Mouse (Mus musculus): ENCODE measurements around the gene Slc2a2. TPM values are rescaled to one million over a fixed set of nuclear protein-coding genes. Genes with fewer than 3 reads are reported as not detected.

Slc2a2 gene
- 0.04 TPM in 2 replicates for polyA plus RNA-seq (2016; fragmentation: Nextera tagmentation; extraction: Ambion mirVana)

- Histone ChIP-seq H3K27ac (replicated peaks) (no peak within 1 kb of the TSS), H3K4me1 (0 out of 2 replicates have a peak, but pooled peaks cover 6% of the 10 kb centered on the region), H3K9me3 (no peaks in the 10 kb centered on the region), H3K4me3 (no peak within 1 kb of the TSS), H3K27me3 (replicated peaks; ENCODE audit: low read depth, poor library complexity, severe bottlenecking) (no peaks in the 10 kb centered on the region), H3K36me3 (replicated peaks) (no peaks in the 10 kb centered on the region)
- DNase-seq (ENCODE audit: low spot score) = no peak
- 85% methylated on average over 2 of the region's 2 CpGs for WGBS
Observed at GRCm38 (mm10) chr3:28697797-28698196, at the start of gene Slc2a2. Gene Slc2a2, plus strand, starts transcription at chr3:28697903.

GRCm38 (mm10) chr3:28652574-28652973, 45.1 kb upstream of the Slc2a2 start:
- 60% methylated on average over 3 of the region's 3 CpGs for WGBS
- Histone ChIP-seq H3K4me1 (no peaks in the 10 kb centered on the region), H3K4me3 (no peak overlapping the region), H3K9me3 (no peaks in the 10 kb centered on the region), H3K27ac (replicated peaks) (no peak overlapping the region), H3K27me3 (replicated peaks; ENCODE audit: low read depth, poor library complexity, severe bottlenecking) (no peaks in the 10 kb centered on the region), H3K36me3 (replicated peaks) (peaks cover 2% of the 10 kb centered on the region; the same call in 1 of the 2 replicates)
- no peak for DNase-seq (ENCODE audit: low spot score)

GRCm38 (mm10) chr3:28653043-28653442, 44.7 kb upstream of the Slc2a2 start:
- Histone ChIP-seq H3K4me3 (no peak overlapping the region), H3K27me3 (replicated peaks; ENCODE audit: low read depth, poor library complexity, severe bottlenecking) (no peaks in the 10 kb centered on the region), H3K27ac (replicated peaks) (no peak overlapping the region), H3K36me3 (replicated peaks) (peaks cover 2% of the 10 kb centered on the region; the same call in 1 of the 2 replicates), H3K9me3 (no peaks in the 10 kb centered on the region), H3K4me1 (no peaks in the 10 kb centered on the region)
- WGBS = 86% methylated on average over 3 of the region's 3 CpGs
- DNase-seq (ENCODE audit: low spot score) = no peak

GRCm38 (mm10) chr3:28654740-28655139, 43.0 kb upstream of the Slc2a2 start:
- H3K36me3 ChIP-seq (replicated peaks) = 0 out of 2 replicates have a peak, but pooled peaks cover 2% of the 10 kb centered on the region
- H3K4me3 ChIP-seq = no peak overlapping the region
- no peak for DNase-seq (ENCODE audit: low spot score)
- H3K27ac ChIP-seq (replicated peaks) = no peak overlapping the region
- no peaks in the 10 kb centered on the region for H3K4me1 ChIP-seq
- no peaks in the 10 kb centered on the region for H3K9me3 ChIP-seq
- no peaks in the 10 kb centered on the region for H3K27me3 ChIP-seq (replicated peaks; ENCODE audit: low read depth, poor library complexity, severe bottlenecking)

GRCm38 (mm10) chr3:28658349-28658748, 39.4 kb upstream of the Slc2a2 start:
- H3K27ac ChIP-seq (replicated peaks) = no peak overlapping the region
- H3K9me3 ChIP-seq = no peaks in the 10 kb centered on the region
- WGBS = 47% methylated on average over 1 of the region's 1 CpGs
- 0 out of 2 replicates have a peak, but pooled peaks cover 2% of the 10 kb centered on the region for H3K36me3 ChIP-seq (replicated peaks)
- no peak overlapping the region for H3K4me3 ChIP-seq
- no peaks in the 10 kb centered on the region for H3K4me1 ChIP-seq
- no peak for DNase-seq (ENCODE audit: low spot score)
- no peaks in the 10 kb centered on the region for H3K27me3 ChIP-seq (replicated peaks; ENCODE audit: low read depth, poor library complexity, severe bottlenecking)

GRCm38 (mm10) chr3:28680851-28681250, 16.9 kb upstream of the Slc2a2 start:
- no peaks in the 10 kb centered on the region for H3K9me3 ChIP-seq
- no peaks in the 10 kb centered on the region for H3K27me3 ChIP-seq (replicated peaks; ENCODE audit: low read depth, poor library complexity, severe bottlenecking)
- H3K36me3 ChIP-seq (replicated peaks) = no peaks in the 10 kb centered on the region
- no peak overlapping the region for H3K4me3 ChIP-seq
- peaks cover 7% of the 10 kb centered on the region; the same call in 1 of the 2 replicates for H3K4me1 ChIP-seq
- DNase-seq (ENCODE audit: low spot score) = no peak
- WGBS = 80% methylated on average over 7 of the region's 7 CpGs
- H3K27ac ChIP-seq (replicated peaks) = no peak overlapping the region; the same call in 1 of the 2 replicates

GRCm38 (mm10) chr3:28681866-28682265, 15.8 kb upstream of the Slc2a2 start:
- WGBS = 32% methylated on average over 6 of the region's 6 CpGs
- H3K27me3 ChIP-seq (replicated peaks; ENCODE audit: low read depth, poor library complexity, severe bottlenecking) = no peaks in the 10 kb centered on the region
- DNase-seq (ENCODE audit: low spot score) = no peak
- peaks cover 7% of the 10 kb centered on the region; the same call in 1 of the 2 replicates for H3K4me1 ChIP-seq
- no peaks in the 10 kb centered on the region for H3K9me3 ChIP-seq
- H3K4me3 ChIP-seq = no peak overlapping the region
- H3K36me3 ChIP-seq (replicated peaks) = no peaks in the 10 kb centered on the region
- no peak overlapping the region for H3K27ac ChIP-seq (replicated peaks)

GRCm38 (mm10) chr3:28682411-28682810, 15.3 kb upstream of the Slc2a2 start:
- no peak overlapping the region for H3K27ac ChIP-seq (replicated peaks)
- H3K4me3 ChIP-seq = no peak overlapping the region
- no peak for DNase-seq (ENCODE audit: low spot score)
- H3K4me1 ChIP-seq = peaks cover 7% of the 10 kb centered on the region; the same call in 1 of the 2 replicates
- 78% methylated on average over 3 of the region's 3 CpGs for WGBS
- H3K27me3 ChIP-seq (replicated peaks; ENCODE audit: low read depth, poor library complexity, severe bottlenecking) = no peaks in the 10 kb centered on the region
- H3K9me3 ChIP-seq = no peaks in the 10 kb centered on the region
- H3K36me3 ChIP-seq (replicated peaks) = no peaks in the 10 kb centered on the region

- no peaks in the 10 kb centered on the region for H3K27me3 ChIP-seq (replicated peaks; ENCODE audit: low read depth, poor library complexity, severe bottlenecking)
- H3K27ac ChIP-seq (replicated peaks) = no peak overlapping the region
- DNase-seq (ENCODE audit: low spot score) = no peak
- H3K36me3 ChIP-seq (replicated peaks) = no peaks in the 10 kb centered on the region
- peaks cover 7% of the 10 kb centered on the region; the same call in 1 of the 2 replicates for H3K4me1 ChIP-seq
- no peak overlapping the region for H3K4me3 ChIP-seq
- no peaks in the 10 kb centered on the region for H3K9me3 ChIP-seq
- 83% methylated on average over 2 of the region's 2 CpGs for WGBS
Observed at GRCm38 (mm10) chr3:28685510-28685909, 12.2 kb upstream of the Slc2a2 start.

GRCm38 (mm10) chr3:28694811-28695210, 2.9 kb upstream of the Slc2a2 start:
- no peaks in the 10 kb centered on the region for H3K36me3 ChIP-seq (replicated peaks)
- no peaks in the 10 kb centered on the region for H3K9me3 ChIP-seq
- no peak overlapping the region for H3K27ac ChIP-seq (replicated peaks)
- 88% methylated on average over 5 of the region's 5 CpGs for WGBS
- H3K4me3 ChIP-seq = no peak overlapping the region
- H3K4me1 ChIP-seq = no peaks in the 10 kb centered on the region
- no peak for DNase-seq (ENCODE audit: low spot score)
- no peaks in the 10 kb centered on the region for H3K27me3 ChIP-seq (replicated peaks; ENCODE audit: low read depth, poor library complexity, severe bottlenecking)

GRCm38 (mm10) chr3:28695608-28696007, 2.1 kb upstream of the Slc2a2 start:
- 81% methylated on average over 13 of the region's 13 CpGs for WGBS
- no peaks in the 10 kb centered on the region for H3K27me3 ChIP-seq (replicated peaks; ENCODE audit: low read depth, poor library complexity, severe bottlenecking)

GRCm38 (mm10) chr3:28696162-28696561, 1.5 kb upstream of the Slc2a2 start:
- WGBS = 86% methylated on average over 10 of the region's 10 CpGs
- Histone ChIP-seq H3K36me3 (replicated peaks) (no peaks in the 10 kb centered on the region), H3K27ac (replicated peaks) (no peak overlapping the region), H3K27me3 (replicated peaks; ENCODE audit: low read depth, poor library complexity, severe bottlenecking) (no peaks in the 10 kb centered on the region), H3K4me3 (no peak overlapping the region), H3K4me1 (no peaks in the 10 kb centered on the region), H3K9me3 (no peaks in the 10 kb centered on the region)
- no peak for DNase-seq (ENCODE audit: low spot score)

More at GRCm38 (mm10) chr3:28695608-28696007, 2.1 kb upstream of the Slc2a2 start:
- Histone ChIP-seq H3K27ac (replicated peaks) (no peak overlapping the region), H3K4me3 (no peak overlapping the region), H3K4me1 (no peaks in the 10 kb centered on the region), H3K9me3 (no peaks in the 10 kb centered on the region), H3K36me3 (replicated peaks) (no peaks in the 10 kb centered on the region)
- DNase-seq (ENCODE audit: low spot score) = no peak

- Histone ChIP-seq H3K4me3 (no peak overlapping the region), H3K36me3 (replicated peaks) (no peaks in the 10 kb centered on the region), H3K27me3 (replicated peaks; ENCODE audit: low read depth, poor library complexity, severe bottlenecking) (no peaks in the 10 kb centered on the region), H3K4me1 (0 out of 2 replicates have a peak, but pooled peaks cover 6% of the 10 kb centered on the region), H3K9me3 (no peaks in the 10 kb centered on the region), H3K27ac (replicated peaks) (no peak overlapping the region)
- no peak for DNase-seq (ENCODE audit: low spot score)
- WGBS = 75% methylated on average over 4 of the region's 4 CpGs
Observed at GRCm38 (mm10) chr3:28699601-28700000, 1.9 kb downstream of the Slc2a2 start.
